Mouse (Mus musculus) lung, postnatal 0 days (tissue): ENCODE measurements at regions not wholly inside any gene's neighbourhood (a gene's known extent, or its start where the extent isn't known, plus 50 kb on each side); places are given as distances from the start of the nearest gene placed in this dataset.
A peak's percentile ranks its signal among the peaks of the same experiment; 100 is the strongest.

ENCODE experiments used
- ATAC-seq: fragments of 200-750 bp; cut with Nextera tagmentation; 2 replicates; pipeline ENCODE4 v1.8.0; 2017; ENCODE audit warnings: moderate library complexity
- DNase-seq: peaks from one replicate; pipeline ENCODE4 v3.0.0-alpha.2; 2016; ENCODE audit warnings: low spot score
- H3K27ac ChIP-seq: fragments of 300-500 bp; sonication (generic); 2 replicates; pipeline ENCODE4 v1.5.1; 2014; ENCODE audit warnings: antibody characterized with exemption, mild to moderate bottlenecking, low read length, mixed read lengths
- H3K27me3 ChIP-seq: fragments of 300-500 bp; sonication (generic); replicated peaks from 2 replicates; pipeline ENCODE4 v1.6.1; 2014; ENCODE audit warnings: low read length, mixed read lengths; ENCODE audit not compliant: insufficient read depth
- H3K36me3 ChIP-seq: fragments of 300-500 bp; sonication (generic); 2 replicates; pipeline ENCODE4 v1.6.1; 2014; ENCODE audit warnings: low read length, mixed read lengths; ENCODE audit not compliant: insufficient read depth
- H3K4me1 ChIP-seq: fragments of 300-500 bp; sonication (generic); 2 replicates; pipeline ENCODE4 v1.6.1; 2014; ENCODE audit warnings: antibody characterized with exemption, low read depth, low read length, mixed read lengths; ENCODE audit not compliant: insufficient read depth
- H3K4me2 ChIP-seq: fragments of 300-500 bp; sonication (generic); replicated peaks from 2 replicates; pipeline ENCODE4 v1.6.1; 2014; ENCODE audit warnings: low read depth, mild to moderate bottlenecking, low read length, moderate library complexity, mixed read lengths
- H3K4me3 ChIP-seq: fragments of 300-500 bp; sonication (generic); 2 replicates; pipeline ENCODE4 v1.5.1; 2014; ENCODE audit warnings: low read depth, low read length
- H3K9ac ChIP-seq: fragments of 300-500 bp; sonication (generic); replicated peaks from 2 replicates; pipeline ENCODE4 v1.6.1; 2014; ENCODE audit warnings: low read depth, mild to moderate bottlenecking
- H3K9me3 ChIP-seq: fragments of 300-500 bp; sonication (generic); 2 replicates; pipeline ENCODE4 v1.6.1; 2016; ENCODE audit warnings: low read length, mixed read lengths
- CTCF ChIP-seq: IDR thresholded peaks from 2 replicates; pipeline ENCODE4 v1.5.1; 2016; ENCODE audit warnings: antibody characterized with exemption, mild to moderate bottlenecking
- EP300 ChIP-seq: IDR thresholded peaks from 2 replicates; pipeline ENCODE4 v1.6.1; 2016; ENCODE audit warnings: antibody characterized with exemption, mild to moderate bottlenecking, control low read depth
- WGBS: fragments of 180-500 bp; shearing (Covaris S2); extraction: QIAGEN DNeasy Blood & Tissue Kit; methylation state at CpG from one replicate; pipeline ENCODE4 v1.1.7; 2014; 5-methylcytosine and 5-hydroxymethylcytosine counted together

DNA sequence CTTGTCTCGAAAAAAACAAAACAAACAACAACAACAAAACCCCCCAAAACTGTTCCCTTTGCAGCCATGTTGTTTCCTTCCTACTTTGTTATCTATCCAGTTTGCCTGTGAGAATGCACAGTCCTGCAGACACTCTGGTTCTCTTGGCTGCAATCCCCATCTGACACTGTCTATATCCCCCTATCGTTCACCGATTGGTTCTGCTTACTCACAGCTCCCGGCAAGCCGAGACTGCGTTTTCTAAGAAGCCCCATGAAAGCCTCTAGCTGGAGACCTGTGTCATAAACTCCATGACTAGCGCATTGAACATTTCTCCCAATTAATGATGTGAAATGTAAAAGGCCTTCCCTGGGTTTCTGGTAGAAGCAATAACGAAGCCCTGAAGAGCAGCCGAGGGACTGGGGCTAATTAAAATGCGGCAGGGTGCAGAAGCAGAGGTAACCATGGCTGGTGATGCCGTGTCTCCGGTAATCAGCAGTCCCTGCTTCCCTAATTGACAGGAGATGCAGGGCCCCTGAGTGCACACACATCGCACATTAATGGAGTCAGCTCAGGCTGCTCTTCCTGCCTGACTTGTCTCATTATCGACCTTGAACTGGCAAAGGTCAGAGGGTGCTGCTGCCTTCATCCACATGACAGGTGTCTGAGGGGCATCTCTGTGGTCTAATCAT, 349.2 kb downstream of the Rnf144b start:
- no peaks in the 10 kb centered on the region for H3K4me1 ChIP-seq
- H3K36me3 ChIP-seq: no peaks in the 10 kb centered on the region
- ATAC-seq: no peak
- H3K27ac ChIP-seq: no peak overlapping the region
- TF ChIP-seq CTCF: no peak
- TF ChIP-seq EP300: no peak
- H3K27me3 ChIP-seq: no peaks in the 10 kb centered on the region
- WGBS: 72% methylated on average over 14 of the region's 14 CpGs
- DNase-seq: no peak
- H3K9ac ChIP-seq: no peak overlapping the region
- no peak overlapping the region for H3K4me3 ChIP-seq
- H3K4me2 ChIP-seq: no peak overlapping the region
- no peaks in the 10 kb centered on the region for H3K9me3 ChIP-seq

- Histone ChIP-seq H3K4me1 (no peaks in the 10 kb centered on the region), H3K9me3 (no peaks in the 10 kb centered on the region), H3K27me3 (no peaks in the 10 kb centered on the region), H3K4me3 (no peak overlapping the region), H3K27ac (no peak overlapping the region), H3K4me2 (no peak overlapping the region), H3K36me3 (no peaks in the 10 kb centered on the region), H3K9ac (no peak overlapping the region)
- peak; percentile 94 for ATAC-seq
- DNase-seq: peak; percentile 73
- peak; percentile 80 for TF ChIP-seq EP300
- no peak for TF ChIP-seq CTCF
- 34% methylated on average over 10 of the region's 10 CpGs for WGBS
Observed at GRCm38 (mm10) chr13:47480159-47480558, 357.7 kb downstream of the Rnf144b start.

DNA sequence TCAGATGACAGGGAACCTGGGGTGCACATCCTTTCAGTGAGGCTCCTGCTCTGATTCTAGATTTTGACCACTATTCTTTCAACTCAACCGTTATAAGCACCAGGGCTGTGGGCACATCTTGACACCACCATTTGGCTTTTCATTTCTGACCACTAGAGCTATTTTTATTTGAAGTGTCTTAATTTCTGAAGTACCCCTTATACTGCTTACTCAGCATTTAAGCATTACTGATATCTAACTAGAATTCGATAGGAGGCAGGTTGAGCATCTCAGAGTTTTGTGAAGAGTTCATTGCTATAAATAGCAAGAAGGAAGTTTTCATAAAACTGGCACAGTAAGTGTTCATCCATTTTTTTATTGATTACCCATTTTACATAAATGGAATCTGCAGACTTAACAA, 362.4 kb downstream of the Rnf144b start:
- Histone ChIP-seq H3K36me3 (no peaks in the 10 kb centered on the region), H3K4me3 (no peak overlapping the region), H3K9me3 (no peaks in the 10 kb centered on the region), H3K27me3 (no peaks in the 10 kb centered on the region), H3K4me2 (no peak overlapping the region), H3K27ac (no peak overlapping the region), H3K9ac (no peak overlapping the region), H3K4me1 (no peaks in the 10 kb centered on the region)
- no peak for TF ChIP-seq CTCF
- DNase-seq: no peak
- no peak for ATAC-seq
- 68% methylated on average over 2 of the region's 2 CpGs for WGBS

- DNase-seq: no peak
- TF ChIP-seq CTCF (no peak), EP300 (no peak)
- H3K27me3 ChIP-seq: no peaks in the 10 kb centered on the region
- H3K9me3 ChIP-seq: no peaks in the 10 kb centered on the region
- no peaks in the 10 kb centered on the region for H3K36me3 ChIP-seq
- no peak overlapping the region for H3K4me2 ChIP-seq
- H3K4me3 ChIP-seq: no peak overlapping the region
- ATAC-seq: no peak
- H3K4me1 ChIP-seq: no peaks in the 10 kb centered on the region
- no peak overlapping the region for H3K9ac ChIP-seq
- no peak overlapping the region for H3K27ac ChIP-seq
Observed at GRCm38 (mm10) chr13:47486111-47486510, 363.7 kb downstream of the Rnf144b start.

DNA sequence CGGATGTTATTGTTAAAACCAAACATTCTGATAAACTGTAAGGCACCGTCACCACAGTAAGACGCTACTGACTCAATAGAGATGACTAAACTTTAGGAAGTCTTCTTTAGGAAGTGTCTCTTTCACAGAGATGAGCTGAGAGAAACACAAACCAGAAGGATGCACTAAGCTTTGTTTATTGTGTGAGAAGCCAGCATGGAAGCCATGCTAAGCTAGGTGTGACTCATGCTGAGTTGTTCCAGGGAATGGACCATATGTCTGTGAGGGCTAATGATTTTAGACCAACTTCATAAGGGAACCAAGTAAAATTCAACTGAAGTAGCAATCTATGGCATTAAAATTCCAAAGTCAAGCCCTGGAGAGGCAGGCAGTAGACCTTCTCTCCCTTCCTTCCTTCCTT, 364.2 kb downstream of the Rnf144b start:
- Histone ChIP-seq H3K9ac (no peak overlapping the region), H3K9me3 (no peaks in the 10 kb centered on the region), H3K27me3 (no peaks in the 10 kb centered on the region), H3K4me1 (no peaks in the 10 kb centered on the region), H3K27ac (no peak overlapping the region), H3K36me3 (no peaks in the 10 kb centered on the region), H3K4me3 (no peak overlapping the region), H3K4me2 (no peak overlapping the region)
- 57% methylated on average over 3 of the region's 3 CpGs for WGBS
- ATAC-seq (no peak), DNase-seq (no peak)
- TF ChIP-seq EP300: no peak
- TF ChIP-seq CTCF: no peak

DNA sequence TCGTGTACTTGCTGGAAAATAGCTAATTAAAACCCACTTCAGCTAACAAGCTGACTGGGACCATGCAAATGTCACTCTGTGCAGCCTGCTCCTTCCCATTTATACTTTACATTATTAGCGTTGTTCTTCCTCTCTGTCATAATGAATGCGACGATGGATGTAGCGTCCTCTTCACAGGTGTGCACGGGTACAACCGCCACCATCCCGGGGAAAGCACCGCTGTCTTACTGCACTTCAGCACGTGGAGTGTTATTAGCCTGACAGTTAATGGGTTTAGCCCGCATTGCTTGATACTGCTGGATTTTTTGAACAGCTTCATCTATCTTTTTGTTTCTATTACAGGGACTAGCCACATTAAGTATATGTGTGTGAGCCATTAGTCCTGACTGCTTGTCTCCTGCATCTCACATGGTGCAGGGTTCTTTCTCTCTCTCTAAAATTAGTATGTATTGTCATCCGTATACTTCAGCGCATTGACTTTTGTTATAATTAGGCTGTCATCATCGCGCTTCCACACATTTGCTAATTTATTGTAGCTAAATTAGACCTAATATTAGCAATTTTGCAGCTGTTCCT, 383.0 kb downstream of the Rnf144b start:
- WGBS: 87% methylated on average over 15 of the region's 15 CpGs

More for the DNA sequence above, 383.0 kb downstream of the Rnf144b start:
- Histone ChIP-seq H3K27me3 (no peaks in the 10 kb centered on the region), H3K4me3 (no peak overlapping the region), H3K9ac (no peak overlapping the region), H3K9me3 (no peaks in the 10 kb centered on the region), H3K4me1 (no peaks in the 10 kb centered on the region), H3K27ac (no peak overlapping the region), H3K36me3 (no peaks in the 10 kb centered on the region), H3K4me2 (no peak overlapping the region)
- DNase-seq (no peak), ATAC-seq (no peak)
- no peak for TF ChIP-seq CTCF
- TF ChIP-seq EP300: no peak
